Mouse (Mus musculus) lung, embryonic 14.5 days (tissue): ENCODE measurements at regions not wholly inside any gene's neighbourhood (a gene's known extent, or its start where the extent isn't known, plus 50 kb on each side); places are given as distances from the start of the nearest gene placed in this dataset.

Experiments
- ATAC-seq: fragments of 200-750 bp; cut with Nextera tagmentation; 2 replicates; pipeline ENCODE4 v1.8.0; 2017; ENCODE audit warnings: mild to moderate bottlenecking, moderate TSS enrichment, moderate library complexity; ENCODE audit not compliant: insufficient read depth
- DNase-seq: peaks from one replicate; pipeline ENCODE4 v3.0.0-alpha.2; 2015
- H3K27ac ChIP-seq: fragments of 300-500 bp; sonication (generic); 2 replicates; pipeline ENCODE4 v1.5.1; 2014; ENCODE audit warnings: low read depth, mild to moderate bottlenecking, moderate library complexity
- H3K27me3 ChIP-seq: fragments of 300-500 bp; sonication (generic); 2 replicates; pipeline ENCODE4 v1.6.1; 2014; ENCODE audit warnings: low read length, control low read depth; ENCODE audit not compliant: insufficient read depth
- H3K36me3 ChIP-seq: fragments of 300-500 bp; sonication (generic); 2 replicates; pipeline ENCODE4 v1.6.1; 2014; ENCODE audit warnings: control low read depth; ENCODE audit not compliant: insufficient read depth
- H3K4me1 ChIP-seq: fragments of 300-500 bp; sonication (generic); 2 replicates; pipeline ENCODE4 v1.6.1; 2014; ENCODE audit warnings: antibody characterized with exemption, control low read depth; ENCODE audit not compliant: insufficient read depth
- H3K4me2 ChIP-seq: fragments of 300-500 bp; sonication (generic); 2 replicates; pipeline ENCODE4 v1.6.1; 2014; ENCODE audit warnings: mild to moderate bottlenecking
- H3K4me3 ChIP-seq: fragments of 300-500 bp; sonication (generic); 2 replicates; pipeline ENCODE4 v1.5.1; 2014; ENCODE audit warnings: low read depth, low read length
- H3K9ac ChIP-seq: fragments of 300-500 bp; sonication (generic); 2 replicates; pipeline ENCODE4 v1.6.1; 2014
- H3K9me3 ChIP-seq: fragments of 300-500 bp; sonication (generic); 2 replicates; pipeline ENCODE4 v1.6.1; 2016; ENCODE audit warnings: low read depth, low read length, control low read depth
- CTCF ChIP-seq: IDR thresholded peaks from 2 replicates; pipeline ENCODE4 v1.5.1; 2016; ENCODE audit warnings: antibody characterized with exemption, low read depth
- WGBS: fragments of 180-500 bp; shearing (Covaris S2); extraction: QIAGEN DNeasy Blood & Tissue Kit; methylation state at CpG from one replicate; pipeline ENCODE4 v1.1.7; 2014; 5-methylcytosine and 5-hydroxymethylcytosine counted together

DNA sequence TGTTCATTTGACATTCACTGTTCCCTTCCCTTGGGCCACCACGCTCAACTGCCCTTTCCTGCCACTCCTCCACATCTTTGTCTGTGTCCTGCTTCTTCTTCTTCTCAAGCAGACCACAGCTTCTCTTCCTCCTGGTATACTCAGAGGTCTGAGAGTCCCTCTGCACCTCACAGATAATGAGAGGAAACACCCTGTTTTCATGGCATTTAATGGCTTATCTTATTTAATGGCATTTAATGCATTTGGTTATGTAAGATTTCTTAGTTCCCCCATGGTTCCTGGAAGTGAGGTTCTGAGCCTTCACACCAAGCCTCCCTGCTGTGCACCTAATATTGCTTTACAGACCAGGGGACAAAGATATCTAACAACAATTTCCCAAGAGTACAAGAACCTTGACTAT is 67.3 kb upstream of the Gpr139 start:
- no peaks in the 10 kb centered on the region for H3K9me3 ChIP-seq
- no peak overlapping the region for H3K4me3 ChIP-seq
- DNase-seq (no peak), ATAC-seq (no peak)
- H3K4me1 ChIP-seq = no peaks in the 10 kb centered on the region
- WGBS = 72% methylated on average over 1 of the region's 1 CpGs
- no peak overlapping the region for H3K4me2 ChIP-seq
- H3K9ac ChIP-seq = no peak overlapping the region
- H3K27me3 ChIP-seq = no peaks in the 10 kb centered on the region
- no peak overlapping the region for H3K27ac ChIP-seq
- TF ChIP-seq CTCF = no peak
- no peaks in the 10 kb centered on the region for H3K36me3 ChIP-seq

DNA sequence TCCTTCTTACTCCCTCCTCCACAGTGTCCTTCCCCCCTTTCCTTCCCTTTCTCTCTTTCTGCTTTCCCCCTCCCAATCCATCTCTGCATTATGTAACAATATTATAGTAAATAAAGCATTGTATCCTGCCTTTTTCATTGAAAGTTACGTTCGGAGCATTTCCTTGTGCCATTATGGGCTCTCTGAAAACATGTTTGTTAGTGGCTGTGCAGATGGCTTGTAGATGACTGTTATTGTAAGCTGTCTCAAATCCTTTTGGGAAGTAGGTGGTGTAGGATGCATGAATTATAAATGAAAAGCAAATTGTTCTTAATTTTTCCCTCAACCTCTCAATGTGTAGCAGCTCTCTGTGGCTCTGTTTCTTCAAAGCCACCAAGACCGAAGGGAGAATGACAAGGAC is 66.0 kb upstream of the Gpr139 start:
- no peaks in the 10 kb centered on the region for H3K9me3 ChIP-seq
- ATAC-seq (no peak), DNase-seq (no peak)
- 90% methylated on average over 3 of the region's 3 CpGs for WGBS
- TF ChIP-seq CTCF = no peak
- no peak overlapping the region for H3K4me3 ChIP-seq
- no peak overlapping the region for H3K9ac ChIP-seq
- H3K27ac ChIP-seq = no peak overlapping the region
- H3K27me3 ChIP-seq = no peaks in the 10 kb centered on the region
- no peaks in the 10 kb centered on the region for H3K36me3 ChIP-seq
- no peaks in the 10 kb centered on the region for H3K4me1 ChIP-seq
- no peak overlapping the region for H3K4me2 ChIP-seq

DNA sequence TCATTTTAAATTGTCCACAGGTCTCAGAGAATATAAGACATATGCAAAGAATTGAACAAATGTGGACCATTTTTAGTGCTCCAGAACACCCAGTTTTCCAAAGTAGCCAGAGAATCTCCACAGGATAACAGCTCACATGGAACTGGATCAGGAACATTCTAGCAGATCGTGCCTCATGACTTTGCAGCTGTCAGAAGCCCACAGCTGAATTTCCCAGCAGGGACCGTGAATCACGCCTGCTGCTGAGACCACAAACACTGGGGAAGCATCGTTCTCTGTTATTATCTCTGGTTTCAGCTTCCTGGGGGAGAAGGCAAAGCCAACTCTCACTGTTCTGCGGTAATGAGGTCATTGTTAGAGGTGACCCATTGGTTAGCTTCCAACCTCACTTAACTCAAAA is 60.4 kb upstream of the Gpr139 start:
- 58% methylated on average over 5 of the region's 5 CpGs for WGBS

DNA sequence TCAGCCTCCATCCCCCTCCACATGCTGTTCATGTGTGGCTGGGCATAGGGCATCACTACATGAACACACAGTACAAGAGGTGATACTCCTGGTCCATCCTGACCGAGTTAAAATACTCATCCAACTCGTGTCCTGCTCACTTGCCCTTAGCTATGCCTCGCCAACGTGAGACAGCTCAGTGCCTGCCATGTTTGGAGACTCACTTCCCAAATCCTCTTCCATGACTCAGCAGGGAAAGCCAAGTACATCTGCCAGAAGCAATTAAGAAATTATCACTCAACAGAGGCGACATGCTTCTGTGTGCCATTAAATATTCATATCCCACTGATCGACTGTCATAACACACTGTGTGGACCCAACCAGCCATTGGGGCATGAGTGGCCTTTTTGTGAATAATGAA is 51.9 kb upstream of the Gpr139 start:
- no peaks in the 10 kb centered on the region for H3K27me3 ChIP-seq
- DNase-seq (no peak), ATAC-seq (no peak)
- 72% methylated on average over 6 of the region's 6 CpGs for WGBS
- H3K4me3 ChIP-seq = no peak overlapping the region
- H3K9me3 ChIP-seq = no peaks in the 10 kb centered on the region
- H3K27ac ChIP-seq = no peak overlapping the region
- no peak for TF ChIP-seq CTCF
- no peaks in the 10 kb centered on the region for H3K4me1 ChIP-seq
- H3K36me3 ChIP-seq = no peaks in the 10 kb centered on the region
- H3K9ac ChIP-seq = no peak overlapping the region
- H3K4me2 ChIP-seq = no peak overlapping the region

More for the DNA sequence above, 60.4 kb upstream of the Gpr139 start:
- Histone ChIP-seq H3K9me3 (no peaks in the 10 kb centered on the region), H3K27me3 (no peaks in the 10 kb centered on the region), H3K4me2 (no peak overlapping the region), H3K4me1 (no peaks in the 10 kb centered on the region), H3K36me3 (no peaks in the 10 kb centered on the region), H3K9ac (no peak overlapping the region), H3K27ac (no peak overlapping the region), H3K4me3 (no peak overlapping the region)
- ATAC-seq (no peak), DNase-seq (no peak)
- TF ChIP-seq CTCF = no peak
